Mouse (Mus musculus) retina, postnatal 7 days (tissue): ENCODE measurements around the gene Hs1bp3.

Source experiments
- DNase-seq: peaks from one replicate; pipeline ENCODE4 v3.0.0-alpha.2; 2012; ENCODE audit warnings: low read depth, low spot score

Hs1bp3 gene

GRCm38 (mm10) chr12:8362400-8362799 is 49.2 kb downstream of the Hs1bp3 start:
- no peak for DNase-seq

GRCm38 (mm10) chr12:8364321-8364838 is 51.1 kb downstream of the Hs1bp3 start:
- DNase-seq: no peak

- DNase-seq: no peak
Measured at GRCm38 (mm10) chr12:8365336-8365735, 52.1 kb downstream of the Hs1bp3 start.

- no peak for DNase-seq
Measured at GRCm38 (mm10) chr12:8365905-8366576, 52.8 kb downstream of the Hs1bp3 start.

GRCm38 (mm10) chr12:8366688-8367087 is 53.5 kb downstream of the Hs1bp3 start:
- no peak for DNase-seq

GRCm38 (mm10) chr12:8371746-8372510 is 58.7 kb downstream of the Hs1bp3 start:
- DNase-seq: no peak

GRCm38 (mm10) chr12:8372511-8373180 is 59.4 kb downstream of the Hs1bp3 start:
- DNase-seq: no peak

- DNase-seq: no peak
Measured at GRCm38 (mm10) chr12:8373741-8374140, 60.5 kb downstream of the Hs1bp3 start.

- DNase-seq: no peak
Measured at GRCm38 (mm10) chr12:8377169-8377568, 63.9 kb downstream of the Hs1bp3 start.

GRCm38 (mm10) chr12:8377955-8378620 is 64.9 kb downstream of the Hs1bp3 start:
- DNase-seq: no peak

- DNase-seq: no peak
Measured at GRCm38 (mm10) chr12:8379795-8380521, 66.7 kb downstream of the Hs1bp3 start.

- DNase-seq: peak; percentile 29
Measured at GRCm38 (mm10) chr12:8380944-8381343, 67.7 kb downstream of the Hs1bp3 start.

GRCm38 (mm10) chr12:8381940-8382339 is 68.7 kb downstream of the Hs1bp3 start:
- DNase-seq: no peak

- DNase-seq: no peak
Measured at GRCm38 (mm10) chr12:8383822-8384221, 70.6 kb downstream of the Hs1bp3 start.

GRCm38 (mm10) chr12:8386451-8387011 is 73.3 kb downstream of the Hs1bp3 start:
- DNase-seq: no peak

- DNase-seq: no peak
Measured at GRCm38 (mm10) chr12:8387281-8387680, 74.0 kb downstream of the Hs1bp3 start.

GRCm38 (mm10) chr12:8388529-8389414 is 75.5 kb downstream of the Hs1bp3 start:
- no peak for DNase-seq

- no peak for DNase-seq
Measured at GRCm38 (mm10) chr12:8393226-8393625, 80.0 kb downstream of the Hs1bp3 start.
